Mouse (Mus musculus): ENCODE data around the gene Zfp326. TPM values are rescaled to one million over a fixed set of nuclear protein-coding genes. Genes with fewer than 3 reads are reported as not detected.
"Not testable (repeated sequence)": the region's sequence is repeated elsewhere in the genome, so short reads cannot be mapped to it uniquely, and the experiment has no call there.

Gene Zfp326
- total RNA-seq, 2 experiments from 2014 or later: 8.1 to 11.4 TPM

DNA sequence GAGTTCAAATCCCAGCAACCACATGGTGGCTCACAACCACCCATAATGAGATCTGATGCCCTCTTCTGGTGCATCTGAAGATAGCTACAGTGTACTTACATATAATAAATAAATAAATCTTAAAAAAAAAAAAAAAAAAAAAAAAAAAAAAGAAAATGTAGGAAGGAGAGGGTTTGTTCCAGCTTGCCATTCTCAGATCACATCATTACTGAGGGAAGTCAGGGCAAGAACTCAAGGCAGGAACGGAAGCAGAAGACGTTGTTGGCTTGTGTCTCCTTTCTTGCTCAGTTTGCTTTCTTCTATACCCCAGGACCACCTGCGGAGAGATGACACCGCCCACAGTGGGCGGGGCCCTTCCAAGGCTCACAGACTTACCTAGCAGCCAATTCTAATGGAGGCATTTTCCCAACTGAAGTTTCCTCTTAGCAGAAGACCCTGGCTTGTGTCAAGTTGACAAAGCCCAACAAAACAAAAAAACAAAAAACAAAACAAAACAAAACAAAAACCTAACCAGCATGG lies 11.2 kb upstream of the Zfp326 start:
- DNase-seq (ENCODE audit: low spot score): not testable (repeated sequence)

DNA sequence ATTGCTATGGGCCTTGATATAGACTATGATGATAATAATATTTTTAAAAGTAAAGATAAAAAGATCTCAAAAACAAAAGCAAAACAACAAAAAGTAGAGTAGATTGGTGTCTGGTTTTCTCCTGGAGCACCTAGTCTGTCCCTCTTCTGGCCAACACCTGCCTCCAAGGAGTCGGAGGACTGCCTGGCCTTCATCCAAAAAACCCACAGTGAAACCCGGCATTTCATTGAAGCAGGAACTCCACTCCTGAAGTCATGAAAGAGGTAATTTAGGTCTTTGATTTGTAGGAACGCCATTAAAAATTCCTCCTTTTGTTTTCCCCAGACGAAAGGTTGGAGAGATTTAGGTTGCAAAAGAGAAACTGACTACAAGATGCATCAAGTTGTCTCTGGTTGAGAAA lies 8.9 kb upstream of the Zfp326 start:
- DNase-seq (ENCODE audit: low spot score): no peak

DNA sequence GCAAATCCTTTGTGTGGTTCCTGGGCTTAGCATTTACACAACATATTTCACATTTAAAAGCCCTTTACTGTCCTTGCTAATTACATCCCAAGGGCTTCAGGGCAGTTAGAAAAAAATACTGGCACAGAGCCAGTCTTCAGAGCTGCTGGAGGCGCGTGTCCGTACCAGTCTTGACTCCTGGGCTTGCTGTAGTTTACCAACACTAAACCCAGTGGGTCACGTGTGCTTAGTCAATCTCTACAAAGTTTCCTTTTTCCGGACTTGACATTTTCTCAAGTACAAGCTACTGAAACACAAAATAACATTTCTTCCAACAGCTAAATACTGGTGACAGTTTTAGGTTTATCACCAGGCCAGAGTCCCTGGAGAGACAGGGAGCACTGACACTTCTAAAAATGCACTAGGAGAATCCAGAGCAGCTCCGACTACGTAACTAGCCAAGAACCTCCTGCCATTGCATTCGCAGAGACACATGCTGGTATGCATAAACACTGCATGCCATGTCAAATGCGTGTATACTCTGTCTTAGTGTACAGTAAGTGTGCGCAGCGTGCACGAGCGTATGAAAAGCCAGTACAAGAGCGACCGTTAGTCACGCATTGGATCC lies 8.4 kb upstream of the Zfp326 start:
- DNase-seq (ENCODE audit: low spot score): no peak

DNA sequence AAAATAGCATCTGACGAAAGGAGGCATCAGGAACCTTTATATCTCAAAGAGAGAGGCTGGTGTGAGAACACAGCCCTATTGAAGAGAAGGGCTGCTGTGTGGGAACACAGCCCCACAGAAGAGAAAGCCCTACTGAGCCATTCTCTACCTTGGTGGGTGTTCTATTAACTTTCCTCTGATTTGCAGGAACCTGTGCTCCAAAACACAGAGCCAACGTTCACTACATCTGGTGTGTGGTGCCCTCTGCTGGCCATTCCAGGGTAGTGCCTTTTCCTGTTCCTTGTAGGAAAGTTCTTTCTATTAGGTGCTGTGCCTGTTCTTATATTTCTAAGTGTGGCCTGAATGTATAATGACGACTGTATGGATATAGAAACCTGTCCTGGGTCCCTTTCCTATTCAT lies 7.8 kb upstream of the Zfp326 start:
- peak; percentile 82 for DNase-seq (ENCODE audit: low spot score)

DNA sequence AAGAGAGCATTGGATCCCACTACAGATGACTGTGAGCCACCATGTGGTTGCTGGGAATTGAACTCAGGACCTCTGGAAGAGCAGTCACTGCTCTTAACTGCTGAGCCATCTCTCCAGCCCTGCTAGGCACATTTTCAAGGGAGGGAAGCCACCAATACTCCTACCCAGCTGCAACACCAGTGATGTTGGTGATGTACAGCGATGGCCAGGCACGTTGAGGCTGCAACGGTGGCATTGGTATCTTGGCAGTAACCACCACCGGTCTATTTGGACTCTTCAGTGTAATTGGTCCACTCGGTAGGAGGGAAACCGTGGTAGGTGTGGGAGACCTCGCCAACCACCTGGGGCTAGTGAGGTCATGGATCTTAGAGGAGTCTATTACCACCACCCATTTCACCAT lies 6.6 kb upstream of the Zfp326 start:
- DNase-seq (ENCODE audit: low spot score): no peak

DNA sequence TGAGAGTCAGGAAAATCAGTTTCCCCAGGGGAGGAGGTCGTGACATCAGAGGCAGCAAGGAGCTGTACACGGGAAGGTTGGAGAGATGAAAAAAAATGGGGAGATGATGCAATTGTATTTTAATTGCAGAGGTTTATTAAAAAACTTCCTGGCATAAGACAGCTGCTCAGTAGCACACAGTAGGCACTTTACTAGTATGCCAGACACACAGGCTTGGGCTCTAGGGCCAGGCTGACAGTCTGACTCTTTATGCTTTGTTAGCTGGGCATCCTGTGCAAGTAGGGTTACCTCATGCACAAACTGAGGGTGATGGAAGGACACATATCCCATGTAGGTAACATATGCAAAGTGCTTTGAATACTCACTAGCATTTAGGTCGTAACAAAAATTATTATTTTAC lies 5.2 kb upstream of the Zfp326 start:
- no peak for DNase-seq (ENCODE audit: low spot score)

DNA sequence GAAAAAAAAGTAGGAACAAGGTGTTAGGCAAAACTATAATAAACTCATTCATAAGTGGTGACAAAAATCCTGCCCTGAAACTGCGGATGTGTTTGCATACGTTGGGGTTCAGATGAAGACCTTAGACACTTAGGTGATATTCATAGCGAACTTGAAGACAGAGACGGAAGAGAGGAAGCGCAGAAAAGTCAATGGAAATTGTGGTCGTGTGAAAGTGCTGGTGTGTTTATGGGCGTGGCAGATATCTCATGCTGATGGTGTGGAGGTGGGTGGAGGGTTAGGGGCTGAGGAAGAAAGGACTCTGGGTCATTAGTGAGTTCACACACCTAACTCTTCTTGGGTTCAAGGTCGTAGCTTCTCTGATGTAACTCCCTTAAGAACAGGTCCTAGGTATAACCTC lies 4.2 kb upstream of the Zfp326 start:
- DNase-seq (ENCODE audit: low spot score): no peak

DNA sequence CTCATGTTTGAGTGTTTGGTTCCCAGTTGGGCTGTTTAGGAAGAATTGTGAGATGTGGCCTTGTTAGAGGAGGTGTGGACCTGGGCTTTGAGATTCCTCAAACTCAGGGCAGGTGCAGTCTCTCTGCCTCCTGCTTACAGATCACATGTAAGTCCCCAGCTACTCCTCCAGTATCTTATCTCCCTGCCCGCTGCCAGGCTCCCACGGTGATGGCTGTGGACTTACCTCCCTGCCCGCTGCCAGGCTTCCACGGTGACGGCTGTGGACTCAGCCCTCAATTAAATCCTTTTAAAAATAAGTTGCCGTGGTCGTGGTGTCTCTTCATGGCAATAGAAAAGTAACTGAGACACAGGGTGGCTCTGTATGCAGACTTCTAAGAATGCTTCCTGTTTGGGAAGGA lies 3.4 kb upstream of the Zfp326 start:
- no peak for DNase-seq (ENCODE audit: low spot score)

DNA sequence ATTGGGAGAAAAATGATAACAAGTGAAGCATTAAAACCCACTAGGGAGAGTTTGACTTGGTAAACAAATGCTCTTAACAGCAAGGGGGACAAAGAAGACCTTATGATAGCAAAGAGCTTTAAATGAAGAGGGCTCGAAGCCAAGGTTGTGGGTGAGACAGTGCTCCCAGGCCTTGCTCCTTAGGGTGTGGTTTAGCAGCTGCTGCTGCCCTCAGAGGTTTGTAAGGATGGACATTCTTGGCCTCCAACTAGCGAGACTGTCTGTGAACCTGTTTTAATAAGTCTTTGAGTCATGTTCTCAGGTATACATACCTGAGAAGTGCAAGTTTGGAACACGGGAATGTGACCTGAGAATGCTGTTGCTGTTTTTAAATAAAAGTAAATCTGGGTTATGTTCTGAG lies 2.6 kb upstream of the Zfp326 start:
- DNase-seq (ENCODE audit: low spot score): no peak

DNA sequence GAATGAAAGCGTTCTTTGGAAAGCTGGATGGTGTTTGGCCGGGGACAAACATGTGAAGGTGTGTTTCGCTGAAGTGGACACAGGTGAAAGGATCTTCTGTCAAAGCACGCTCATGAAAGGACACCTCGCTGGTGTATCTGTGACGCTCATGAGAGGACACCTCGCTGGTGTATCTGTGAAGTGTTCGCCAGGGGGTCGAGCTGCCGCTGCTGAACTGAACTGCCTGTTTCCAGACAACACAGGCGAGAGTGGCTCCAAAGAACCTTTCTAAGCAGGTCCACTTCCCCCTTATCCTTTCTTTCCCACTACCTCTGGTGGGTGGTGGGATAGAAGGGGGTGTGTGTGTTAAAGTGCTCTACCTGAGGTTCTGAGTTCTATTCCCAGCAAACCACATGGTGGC lies 1.9 kb upstream of the Zfp326 start:
- no peak for DNase-seq (ENCODE audit: low spot score)

DNA sequence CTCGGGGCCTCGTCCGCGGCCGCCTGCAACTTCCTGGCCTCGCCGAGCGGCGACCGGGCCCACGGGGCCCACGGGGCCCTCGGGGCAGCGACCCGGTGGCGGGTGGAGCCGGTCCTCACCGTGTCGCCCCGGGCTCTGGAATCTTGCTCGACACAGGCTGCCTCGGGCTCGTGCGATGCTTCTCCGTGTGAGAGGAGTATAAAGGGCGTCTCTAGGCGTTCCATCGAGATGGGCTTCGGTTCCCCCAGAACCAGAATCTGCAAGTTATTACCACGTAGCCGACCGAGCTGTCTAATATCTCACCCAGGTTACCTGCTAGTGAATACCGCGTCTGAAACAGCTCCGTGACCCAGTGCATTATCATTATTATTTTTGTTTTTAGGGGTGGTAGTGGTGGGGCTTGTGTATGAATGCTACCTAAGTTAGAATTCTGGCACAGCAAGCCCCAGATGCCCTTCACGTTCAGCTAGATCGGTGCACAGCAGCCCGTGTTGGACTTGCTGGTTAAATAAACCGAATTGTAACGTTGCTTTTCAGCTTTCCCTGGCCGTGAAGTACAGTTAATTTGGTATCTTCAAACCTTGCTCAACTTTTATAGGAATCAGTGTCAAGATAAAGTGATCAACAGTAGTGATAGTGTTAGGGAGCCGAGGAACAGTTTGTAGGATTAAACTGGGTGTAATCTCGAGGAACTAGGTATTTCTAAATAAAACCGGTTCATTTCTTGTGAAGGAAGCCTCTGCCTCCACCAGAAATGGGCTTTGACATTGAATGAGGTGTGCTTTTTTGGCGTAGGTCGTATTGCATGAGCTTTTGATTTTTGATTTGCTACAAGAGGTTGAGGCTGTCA lies 785 bp downstream of the Zfp326 start:
- DNase-seq (ENCODE audit: low spot score): no peak

DNA sequence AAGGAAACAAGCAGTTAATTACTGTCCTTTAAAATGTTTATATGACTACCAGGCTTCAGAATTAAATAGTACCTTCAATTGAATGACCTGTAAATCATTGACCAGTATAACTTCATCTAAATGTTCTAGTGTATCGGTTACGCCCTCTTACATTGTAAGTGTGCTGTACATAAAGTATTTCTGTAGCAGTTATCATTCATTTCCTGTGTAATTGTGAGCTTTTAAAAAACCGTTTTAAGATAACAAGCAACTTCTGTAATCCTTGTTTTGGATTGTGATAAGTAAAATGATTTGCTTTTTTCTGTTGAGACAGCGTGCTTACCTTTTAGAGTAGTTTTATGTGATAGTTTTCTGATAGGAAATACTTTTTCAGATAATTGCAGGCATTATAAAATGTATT lies 11.0 kb downstream of the Zfp326 start:
- DNase-seq (ENCODE audit: low spot score): no peak

DNA sequence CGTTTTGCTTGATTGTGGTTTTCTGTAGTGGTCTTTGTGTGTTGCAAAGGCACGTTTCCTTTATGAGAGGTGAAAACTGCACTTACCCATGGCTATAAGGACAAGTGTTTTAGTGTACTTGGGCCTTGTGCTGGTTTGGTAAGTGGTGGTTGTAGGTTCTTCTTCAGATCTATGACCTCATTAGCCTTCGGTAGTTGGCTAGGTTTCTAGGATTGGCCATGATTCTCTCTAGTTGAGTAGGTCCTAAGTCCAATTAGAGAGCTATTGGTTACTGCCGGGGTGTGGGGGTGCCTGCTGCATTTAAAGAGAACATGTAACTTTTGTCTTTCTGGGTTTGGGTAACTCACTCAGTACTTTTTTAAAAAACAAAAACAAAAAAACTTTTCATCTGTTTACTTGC lies 21.8 kb downstream of the Zfp326 start:
- DNase-seq (ENCODE audit: low spot score): no peak

DNA sequence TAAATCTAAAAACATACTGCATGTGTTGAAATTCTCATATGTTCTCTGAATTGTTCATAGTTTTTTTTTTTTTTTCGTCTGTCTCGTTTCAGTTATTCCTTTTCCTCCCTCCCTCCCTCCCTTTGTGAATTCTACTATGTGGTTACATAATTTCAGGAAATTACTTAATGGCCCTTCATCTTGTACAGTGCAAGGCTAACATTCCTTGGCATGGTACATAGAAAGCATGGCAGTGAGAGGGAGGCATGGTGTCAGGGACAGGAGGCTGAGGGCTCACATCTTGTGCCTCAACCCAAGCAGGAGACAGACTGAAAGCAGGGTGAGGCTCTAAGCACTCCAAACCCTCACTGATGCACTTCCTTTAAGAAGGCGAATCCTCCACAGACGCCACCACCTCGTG lies 32.8 kb downstream of the Zfp326 start:
- no peak for DNase-seq (ENCODE audit: low spot score)

DNA sequence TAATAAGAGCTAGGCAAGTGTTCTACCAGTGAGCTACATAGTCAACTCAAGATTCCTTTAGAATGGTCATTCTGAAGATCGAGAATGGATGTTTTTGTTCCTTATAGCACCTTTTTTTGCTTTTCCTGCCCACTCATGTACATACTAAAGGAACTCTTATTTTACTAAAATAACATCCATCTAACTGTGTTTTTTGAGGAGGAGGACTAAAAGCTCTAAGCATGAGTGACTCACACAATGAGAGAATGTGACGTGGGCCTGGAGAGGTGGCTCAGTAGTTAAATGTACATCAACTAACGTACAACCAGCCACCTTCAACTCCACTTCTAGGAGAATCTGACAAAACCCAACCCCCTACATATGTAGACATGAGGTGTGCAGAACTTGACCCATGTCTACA lies 33.3 kb downstream of the Zfp326 start:
- DNase-seq (ENCODE audit: low spot score): no peak

DNA sequence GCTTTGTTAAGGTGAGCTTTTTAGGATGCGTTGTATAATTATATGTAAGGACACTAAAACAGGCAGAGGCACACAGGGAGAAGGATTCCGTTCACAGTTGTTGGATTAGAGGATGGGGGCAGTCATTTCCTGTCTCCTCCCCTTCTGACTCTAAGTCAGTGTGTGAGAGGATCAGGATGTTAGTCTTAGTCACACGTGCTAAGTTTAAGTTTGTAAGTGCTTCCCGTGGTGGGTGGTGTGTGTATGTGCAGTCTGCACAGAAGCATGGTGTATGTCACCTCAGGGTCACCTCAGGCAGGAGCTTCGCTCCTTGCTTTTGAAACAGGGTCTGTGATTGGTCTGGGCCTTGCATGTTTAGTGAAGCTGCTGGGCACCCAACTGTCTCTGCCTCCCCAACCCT lies 35.1 kb downstream of the Zfp326 start:
- DNase-seq (ENCODE audit: low spot score): no peak

DNA sequence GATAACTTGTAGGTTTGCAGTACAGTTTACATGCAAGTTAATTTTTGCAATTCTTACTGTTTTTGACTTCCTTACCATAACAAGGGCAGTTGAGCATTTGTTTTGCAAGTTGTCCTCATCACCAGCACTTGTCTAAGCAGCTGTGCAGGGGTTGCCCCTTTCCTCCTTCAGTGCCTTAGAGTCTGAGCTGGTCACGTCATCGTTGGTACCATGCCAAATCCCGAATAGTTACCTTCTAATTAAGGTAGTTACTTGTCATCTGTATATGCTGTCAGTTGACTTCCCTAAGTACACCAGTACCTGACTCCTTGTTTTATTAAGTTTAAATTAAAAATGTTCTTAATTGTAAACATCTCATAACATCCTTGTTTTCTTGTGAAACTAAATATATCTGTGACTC lies 41.0 kb downstream of the Zfp326 start:
- DNase-seq (ENCODE audit: low spot score): no peak

DNA sequence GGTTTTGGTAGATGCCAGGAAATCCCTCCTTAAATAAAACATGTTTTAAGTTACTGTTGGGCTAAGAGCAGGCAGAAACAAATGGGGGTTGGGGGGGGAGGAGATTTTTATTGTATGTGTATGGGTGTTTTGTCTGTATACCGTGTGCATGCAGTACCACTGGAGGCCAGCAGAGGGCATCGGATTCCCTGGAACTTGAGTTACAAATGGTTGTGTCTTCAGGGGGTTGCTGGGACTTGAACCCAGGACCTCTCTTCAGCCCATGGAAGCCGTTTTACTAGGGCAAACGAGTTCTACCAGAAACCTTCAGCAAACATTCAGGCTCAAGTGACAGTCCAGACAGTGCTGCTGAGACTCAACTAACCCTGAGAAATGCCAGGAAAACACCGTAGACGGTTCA lies 41.9 kb downstream of the Zfp326 start:
- no peak for DNase-seq (ENCODE audit: low spot score)

DNA sequence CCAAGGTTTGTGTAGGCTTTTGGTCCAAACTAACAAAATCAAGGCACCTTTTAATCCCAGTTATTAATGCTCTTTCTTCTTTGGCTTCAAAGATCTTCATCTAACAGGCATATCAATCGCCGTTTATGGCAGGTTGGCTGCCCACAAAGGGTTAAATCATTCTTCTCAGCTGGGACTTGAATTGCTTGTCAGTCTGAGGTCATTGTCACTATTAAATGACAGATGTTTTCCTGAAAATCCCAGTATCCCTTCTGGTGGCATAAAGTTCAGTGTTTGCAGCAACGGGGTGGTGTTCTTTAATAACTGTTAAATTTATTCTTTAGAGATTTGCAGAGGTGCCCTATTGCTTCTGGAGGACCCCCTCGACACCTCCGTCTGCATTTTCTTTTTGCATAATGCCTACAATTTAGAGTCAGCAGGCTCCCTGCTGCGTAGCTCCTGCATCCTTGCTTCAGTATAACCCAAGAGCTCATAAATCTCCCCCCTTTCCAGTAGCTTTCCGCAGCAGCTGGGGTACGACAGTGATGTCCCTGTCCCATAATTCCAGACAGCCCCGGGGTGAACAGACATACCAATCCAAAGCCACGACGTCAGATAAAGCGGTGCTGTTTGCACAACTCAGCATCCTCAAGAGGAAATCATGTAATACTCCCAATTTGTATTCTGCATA lies 46.6 kb downstream of the Zfp326 start:
- no peak for DNase-seq (ENCODE audit: low spot score)

DNA sequence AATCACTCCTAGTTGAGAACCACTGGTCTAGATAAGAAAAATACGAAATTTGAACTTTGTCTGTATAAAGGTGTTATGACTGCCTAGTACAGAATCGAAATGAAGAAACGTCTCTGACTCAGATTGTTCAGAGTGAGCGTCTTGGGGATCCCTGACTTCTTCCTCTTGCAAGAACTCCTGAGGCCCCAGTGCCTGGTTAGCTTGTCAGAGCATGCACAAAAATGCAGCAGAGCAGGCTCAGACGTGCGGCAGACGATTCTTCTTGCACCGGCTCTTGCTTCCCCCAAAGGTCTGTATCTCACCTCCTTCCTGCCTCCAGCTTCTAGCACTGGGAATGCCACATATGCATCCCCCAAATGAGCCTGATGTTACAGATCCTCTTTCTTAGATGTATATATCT lies 48.0 kb downstream of the Zfp326 start:
- DNase-seq (ENCODE audit: low spot score): no peak

DNA sequence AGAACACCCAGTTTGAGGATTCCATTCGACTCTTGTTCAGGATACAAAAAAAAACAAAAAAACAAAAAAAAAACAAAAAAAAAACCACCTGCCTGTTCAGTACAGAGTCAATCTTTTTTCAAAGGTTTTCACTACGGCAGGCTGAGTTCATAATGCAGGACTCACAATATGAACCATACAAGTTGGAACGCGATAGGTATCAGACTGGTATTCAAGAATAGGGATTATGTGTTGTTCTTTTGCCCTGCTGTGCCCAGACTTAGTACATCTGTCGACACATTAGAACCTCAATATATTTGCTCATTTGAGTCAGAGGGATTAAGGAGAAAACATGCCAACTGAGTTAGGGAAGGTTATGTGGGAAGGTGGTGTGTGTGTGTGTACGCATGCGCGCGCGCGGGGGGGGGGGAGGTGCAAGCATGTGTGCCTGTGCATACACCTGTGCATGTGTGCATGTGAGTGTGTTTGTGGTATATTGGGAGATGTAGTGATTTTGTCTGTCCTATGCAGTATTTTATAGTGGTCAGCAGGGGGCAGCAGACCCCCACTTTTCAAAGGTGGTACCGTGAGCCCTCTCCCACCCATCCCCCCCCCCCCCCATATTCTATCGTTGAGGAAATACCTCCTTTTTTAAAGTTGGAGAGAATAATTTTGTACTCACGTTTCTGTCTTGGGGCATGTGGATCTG lies 49.3 kb downstream of the Zfp326 start:
- DNase-seq (ENCODE audit: low spot score): no peak

DNA sequence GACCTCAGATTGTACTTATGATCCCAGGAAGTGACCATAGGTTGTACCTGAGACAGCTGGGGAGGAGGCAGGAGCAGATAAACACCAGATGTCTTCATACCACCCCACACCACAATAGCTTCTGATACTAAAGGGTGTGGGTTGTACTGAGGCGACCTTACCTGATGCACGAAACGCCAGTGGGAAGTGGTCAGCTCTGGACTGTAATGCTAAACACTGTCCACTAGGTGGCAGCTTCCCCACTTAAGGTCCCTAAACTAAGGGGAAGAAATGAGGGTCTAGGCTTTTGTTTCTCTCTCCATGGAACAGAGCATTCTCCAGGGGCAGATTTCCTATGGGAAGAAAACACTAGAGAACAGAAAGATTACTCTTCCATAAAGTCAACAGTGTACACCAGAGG lies 53.9 kb downstream of the Zfp326 start:
- no peak for DNase-seq (ENCODE audit: low spot score)
